Mouse (Mus musculus): Measurements from ENCODE around the gene Ror2.

DNA sequence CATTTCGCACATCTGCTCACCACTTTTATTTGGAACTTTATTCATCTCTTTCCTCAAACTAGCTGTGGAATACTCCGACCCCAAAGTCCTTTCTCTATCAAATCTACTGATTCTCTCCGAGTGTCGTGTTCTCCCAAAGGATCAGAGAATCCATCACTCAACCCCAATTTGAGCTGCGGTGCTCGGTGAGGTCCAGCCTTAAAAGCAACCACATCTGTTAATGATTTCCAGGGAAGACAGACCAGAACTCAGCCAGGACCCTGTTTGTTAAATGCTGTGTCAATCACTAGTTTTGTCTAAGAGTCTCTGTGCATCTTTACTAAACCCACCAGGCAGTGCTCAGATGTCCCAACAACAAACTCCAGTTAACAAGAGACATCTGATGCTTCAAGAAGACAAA is 204.1 kb downstream of the Ror2 start:
- TF ChIP-seq CTCF (IDR thresholded peaks at IDR 0.05; ENCODE audit: extremely low read depth, insufficient read depth, low read length) (no peak), POLR2A (IDR thresholded peaks at IDR 0.05; ENCODE audit: extremely low read depth, insufficient read depth, low read length) (no peak)

All from cortical plate, adult 2 months (tissue).